Mouse (Mus musculus) cortical plate, adult 2 months (tissue): ENCODE results near the gene Tnxb. TPM values are rescaled to one million over a fixed set of nuclear protein-coding genes. Genes with fewer than 3 reads are reported as not detected.
A peak's percentile ranks its signal among the peaks of the same experiment; 100 is the strongest.

Experiments used
- H3K27ac ChIP-seq: fragments of 200-500 bp; 2 replicates; pipeline ENCODE4 v1.5.1; 2012; ENCODE audit warnings: low read length, control low read depth, inconsistent platforms; ENCODE audit not compliant: insufficient read depth
- H3K4me1 ChIP-seq: fragments of 200-500 bp; 2 replicates; pipeline ENCODE4 v1.6.1; 2011; ENCODE audit warnings: low read length; ENCODE audit not compliant: control insufficient read depth, insufficient read depth
- H3K4me3 ChIP-seq: fragments of 200-500 bp; 2 replicates; pipeline ENCODE4 v1.5.1; 2011; ENCODE audit warnings: mild to moderate bottlenecking, low read length, control low read depth; ENCODE audit not compliant: insufficient read depth
- CTCF ChIP-seq: fragments of 200-500 bp; IDR thresholded peaks from 2 replicates; pipeline ENCODE4 v1.5.1; 2011; ENCODE audit warnings: mild to moderate bottlenecking, control low read depth, low read length; ENCODE audit not compliant: insufficient read depth; ENCODE audit errors: extremely low read depth
- POLR2A ChIP-seq: fragments of 200-500 bp; IDR thresholded peaks from 2 replicates; pipeline ENCODE4 v1.6.1; 2011; ENCODE audit warnings: mild to moderate bottlenecking, low read length, control low read depth; ENCODE audit not compliant: insufficient read depth; ENCODE audit errors: extremely low read depth
- polyA plus RNA-seq: library from polyadenylated mRNA; depleted of rRNA; stranded (reverse); fragments of >200 nt; gene quantifications from 2 replicates; pipeline ENCODE4 v1.2.3, GENCODE M21; 2012

Gene Tnxb
- polyA plus RNA-seq, 1 experiment, result 2.2 TPM

DNA sequence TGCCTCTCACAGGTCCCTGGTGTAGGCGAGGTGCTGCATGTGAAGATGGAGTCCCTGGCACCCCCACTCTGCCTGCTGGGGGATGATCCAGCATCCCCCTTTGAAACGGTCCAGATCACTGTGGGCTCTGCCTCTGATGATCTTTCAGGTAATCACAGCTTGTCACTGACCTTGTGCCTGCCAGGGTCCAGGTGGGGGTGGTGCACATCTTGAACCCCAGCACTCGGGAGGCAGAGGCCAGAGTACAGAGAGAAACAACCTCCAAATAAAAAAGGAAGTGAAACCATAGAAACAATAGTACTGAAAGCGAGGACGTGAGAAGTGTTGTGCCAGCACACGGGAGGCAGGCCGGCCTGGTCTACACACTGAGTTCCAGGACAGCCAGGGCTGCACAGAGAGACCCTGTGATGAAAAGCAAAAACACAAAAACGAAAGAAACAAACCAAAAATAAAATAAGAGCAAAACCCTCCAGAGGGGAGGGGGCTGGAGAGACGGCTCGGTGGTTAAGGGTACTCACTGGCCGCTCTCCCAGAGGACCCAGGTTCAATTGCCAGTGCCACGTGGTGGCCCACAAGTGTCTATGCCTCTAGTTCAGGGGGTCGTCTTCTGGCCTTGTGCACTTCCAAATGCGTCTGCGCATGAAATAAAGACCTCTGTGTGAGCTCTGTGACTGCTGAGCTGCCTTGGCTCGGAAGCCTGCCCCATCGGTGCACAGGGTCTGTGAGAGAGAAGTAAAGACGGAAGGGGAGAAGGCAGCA is 21.1 kb upstream of the Tnxb start:
- no peak overlapping the region for H3K4me3 ChIP-seq
- H3K27ac ChIP-seq, result no peak overlapping the region
- H3K4me1 ChIP-seq, result peaks cover 2% of the 10 kb centered on the region
- no peak for TF ChIP-seq POLR2A
- TF ChIP-seq CTCF, result no peak

DNA sequence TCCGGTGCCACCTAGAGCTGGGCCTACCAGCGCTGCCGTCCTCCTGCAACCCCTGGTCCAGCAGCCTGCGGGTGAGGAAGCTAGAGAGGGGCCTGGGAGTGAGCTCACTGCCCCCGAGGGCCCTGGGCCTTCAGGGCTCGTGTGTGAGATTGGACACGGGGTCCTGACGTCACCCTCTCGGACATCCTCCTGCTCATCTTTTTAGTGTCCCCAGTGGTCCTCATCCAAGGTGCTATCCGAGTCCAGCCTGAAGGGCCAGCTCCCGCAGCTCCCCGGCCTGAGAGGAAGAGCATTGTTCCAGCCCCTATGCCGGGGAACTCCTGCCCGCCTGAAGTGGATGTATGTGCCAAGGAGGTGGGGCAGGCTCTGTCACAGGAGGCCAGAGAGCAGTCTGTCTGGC is 19.6 kb upstream of the Tnxb start:
- TF ChIP-seq POLR2A (no peak), CTCF (no peak)
- H3K27ac ChIP-seq, result no peak overlapping the region
- no peak overlapping the region for H3K4me3 ChIP-seq
- peaks cover 2% of the 10 kb centered on the region for H3K4me1 ChIP-seq

DNA sequence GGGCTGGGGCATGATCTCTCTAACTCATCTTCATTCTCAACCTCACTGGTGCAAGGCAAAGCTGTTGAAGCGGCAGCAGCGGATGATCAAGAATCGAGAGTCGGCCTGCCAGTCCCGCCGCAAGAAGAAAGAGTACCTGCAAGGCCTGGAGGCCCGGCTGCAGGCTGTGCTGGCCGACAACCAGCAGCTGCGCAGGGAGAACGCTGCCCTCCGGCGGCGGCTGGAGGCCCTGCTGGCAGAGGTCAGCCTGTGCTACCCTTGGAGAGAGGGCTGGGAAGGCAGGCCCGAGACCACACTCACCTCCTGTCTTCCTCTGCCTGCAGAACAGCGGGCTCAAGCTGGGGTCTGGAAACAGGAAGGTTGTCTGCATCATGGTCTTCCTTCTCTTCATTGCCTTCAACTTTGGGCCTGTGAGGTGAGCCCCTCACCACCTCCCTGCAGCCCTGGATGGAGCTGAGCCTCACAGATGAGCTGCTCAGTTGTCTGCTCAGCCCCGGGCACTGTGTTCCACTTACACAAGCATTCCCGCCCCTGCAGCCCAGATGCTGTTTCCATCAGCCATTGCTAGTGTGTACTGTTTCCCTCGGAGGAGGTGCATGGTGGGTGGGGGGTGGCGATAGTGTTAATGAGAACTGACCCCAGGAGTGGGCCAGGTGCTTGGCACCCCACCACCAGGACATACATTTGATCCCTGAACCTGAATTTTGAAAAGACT is 18.7 kb upstream of the Tnxb start:
- H3K4me3 ChIP-seq, result no peak overlapping the region
- no peak overlapping the region for H3K27ac ChIP-seq
- TF ChIP-seq CTCF, result 0 out of 2 replicates have a peak, but pooled peaks have one; percentile 17
- TF ChIP-seq POLR2A, result no peak
- peaks cover 2% of the 10 kb centered on the region for H3K4me1 ChIP-seq

DNA sequence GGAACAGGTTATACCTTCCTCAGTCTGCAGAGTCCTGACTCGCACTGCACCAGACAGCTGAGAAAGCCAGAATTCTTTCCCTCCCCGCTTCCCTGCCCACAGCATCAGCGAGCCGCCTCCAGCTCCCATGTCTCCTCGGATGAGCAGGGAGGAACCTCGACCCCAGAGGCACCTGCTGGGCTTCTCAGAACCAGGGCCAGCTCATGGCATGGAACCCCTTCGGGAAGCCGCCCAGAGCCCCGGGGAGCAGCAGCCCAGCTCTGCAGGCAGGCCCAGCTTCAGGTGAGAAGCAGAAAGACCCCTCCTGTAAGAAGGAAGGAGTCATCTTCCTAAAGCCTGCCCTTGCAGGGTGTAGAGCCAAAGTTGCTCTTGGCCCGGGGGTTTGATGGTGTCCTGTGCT is 17.8 kb upstream of the Tnxb start:
- no peak overlapping the region for H3K4me3 ChIP-seq
- no peak overlapping the region for H3K27ac ChIP-seq
- H3K4me1 ChIP-seq, result peaks cover 2% of the 10 kb centered on the region
- no peak for TF ChIP-seq CTCF
- TF ChIP-seq POLR2A, result no peak

DNA sequence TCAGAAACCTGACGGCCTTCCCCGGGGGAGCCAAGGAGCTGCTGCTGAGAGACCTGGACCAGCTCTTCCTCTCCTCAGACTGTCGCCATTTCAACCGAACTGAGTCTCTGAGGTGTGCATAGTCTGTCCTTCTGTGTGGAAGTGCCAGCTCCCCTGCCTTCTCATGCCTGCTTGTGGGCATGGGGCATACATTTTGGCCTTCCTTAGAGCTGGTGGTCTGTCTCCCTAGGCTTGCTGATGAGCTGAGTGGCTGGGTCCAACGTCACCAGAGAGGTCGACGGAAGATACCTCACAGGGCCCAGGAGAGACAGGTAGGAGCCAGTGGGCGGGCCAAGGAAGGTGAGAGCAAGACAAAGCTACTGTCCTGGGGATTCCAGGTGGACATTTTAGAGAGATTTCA is 17.4 kb upstream of the Tnxb start:
- Histone ChIP-seq H3K27ac (no peak overlapping the region), H3K4me1 (peaks cover 2% of the 10 kb centered on the region), H3K4me3 (no peak overlapping the region)
- TF ChIP-seq POLR2A, result no peak
- no peak for TF ChIP-seq CTCF

DNA sequence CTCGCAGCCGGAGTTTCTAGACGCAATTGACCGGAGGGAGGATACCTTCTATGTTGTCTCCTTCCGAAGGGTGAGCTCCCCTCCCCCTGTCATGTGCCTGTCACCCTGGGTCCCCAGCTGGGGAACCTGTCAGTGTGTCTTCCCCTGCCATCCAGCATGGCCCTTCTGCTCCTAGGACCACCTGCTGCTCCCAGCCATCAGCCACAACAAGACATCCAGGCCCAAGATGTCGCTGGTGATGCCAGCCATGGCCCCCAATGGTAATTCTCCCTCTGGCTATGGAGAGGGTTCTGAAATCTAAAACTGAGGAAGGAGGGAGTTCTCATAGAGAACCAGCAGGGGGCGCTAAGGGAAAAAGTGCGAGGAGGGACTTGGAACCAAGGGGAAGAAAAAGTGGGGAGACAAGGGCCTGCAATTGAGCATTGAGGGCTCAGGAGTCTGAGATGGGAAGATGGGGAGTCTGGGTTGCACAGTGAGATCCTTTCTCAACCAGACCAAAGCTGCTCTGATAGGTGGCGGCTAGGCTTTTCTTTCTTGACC is 16.5 kb upstream of the Tnxb start:
- TF ChIP-seq POLR2A (no peak), CTCF (peak; percentile 65)
- Histone ChIP-seq H3K4me1 (no peaks in the 10 kb centered on the region), H3K4me3 (no peak overlapping the region), H3K27ac (no peak overlapping the region)

DNA sequence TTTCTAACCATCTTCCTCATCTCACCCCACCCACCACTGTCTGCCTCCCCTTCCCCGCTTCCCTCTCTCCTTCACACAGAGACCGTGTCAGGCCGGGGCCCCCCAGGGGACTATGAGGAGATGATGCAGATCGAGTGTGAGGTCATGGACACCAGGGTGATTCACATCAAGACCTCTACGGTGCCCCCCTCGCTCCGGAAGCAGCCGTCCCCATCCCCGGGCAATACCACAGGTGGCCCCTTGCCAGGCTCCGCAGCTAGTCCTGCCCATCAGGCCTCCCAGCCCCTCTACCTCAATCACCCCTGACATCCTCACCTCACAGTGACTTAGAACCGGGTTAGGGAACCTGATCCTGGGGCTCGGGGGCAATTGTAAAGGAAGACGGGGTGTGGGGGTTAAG is 15.9 kb upstream of the Tnxb start:
- Histone ChIP-seq H3K4me3 (no peak overlapping the region), H3K4me1 (no peaks in the 10 kb centered on the region), H3K27ac (no peak overlapping the region)
- TF ChIP-seq POLR2A (no peak), CTCF (no peak)

DNA sequence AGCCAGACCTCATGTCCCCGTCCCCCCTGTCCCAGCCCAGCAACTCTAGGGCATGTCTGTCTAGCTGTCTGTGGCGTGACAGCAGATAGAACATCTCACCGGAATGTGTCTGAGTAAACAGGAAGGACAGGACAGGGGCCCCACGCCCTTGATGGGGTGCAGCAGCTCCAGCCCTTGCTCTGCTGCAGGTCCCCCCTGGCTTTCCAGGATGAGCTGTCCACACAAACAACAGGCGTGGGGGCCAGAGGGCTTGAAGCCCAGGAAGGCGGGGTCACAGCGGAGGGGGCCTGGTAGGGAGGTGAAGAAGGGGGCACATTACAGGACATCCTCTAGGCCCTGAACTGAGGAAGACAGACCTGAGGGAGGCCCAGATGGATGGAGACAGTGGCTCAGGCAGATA is 15.2 kb upstream of the Tnxb start:
- Histone ChIP-seq H3K4me3 (no peak overlapping the region), H3K4me1 (no peaks in the 10 kb centered on the region), H3K27ac (no peak overlapping the region)
- no peak for TF ChIP-seq POLR2A
- TF ChIP-seq CTCF, result no peak

DNA sequence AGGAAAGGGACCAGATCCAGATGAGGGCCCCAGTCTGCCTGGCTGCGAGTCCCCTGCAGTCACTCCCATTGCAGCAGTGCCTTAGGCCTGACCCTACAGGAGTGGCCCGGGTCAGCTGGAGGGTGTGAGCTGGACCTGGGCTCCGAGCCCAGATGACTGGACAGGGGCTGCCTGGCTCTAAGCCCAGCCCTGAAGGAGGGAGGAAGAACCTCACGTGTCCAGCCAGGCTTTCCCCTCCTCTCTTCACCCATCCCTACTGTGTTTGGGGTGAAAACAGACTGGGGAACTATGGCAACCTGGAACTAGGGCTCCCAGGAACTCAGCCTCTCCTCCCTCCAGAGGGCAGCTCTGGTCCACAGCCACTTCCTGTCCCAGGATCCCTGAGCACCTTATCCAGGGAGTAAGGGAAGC is 14.7 kb upstream of the Tnxb start:
- no peak overlapping the region for H3K27ac ChIP-seq
- H3K4me1 ChIP-seq, result no peaks in the 10 kb centered on the region
- no peak for TF ChIP-seq POLR2A
- 0 out of 2 replicates have a peak, but pooled peaks have one; percentile 10 for TF ChIP-seq CTCF
- no peak overlapping the region for H3K4me3 ChIP-seq

DNA sequence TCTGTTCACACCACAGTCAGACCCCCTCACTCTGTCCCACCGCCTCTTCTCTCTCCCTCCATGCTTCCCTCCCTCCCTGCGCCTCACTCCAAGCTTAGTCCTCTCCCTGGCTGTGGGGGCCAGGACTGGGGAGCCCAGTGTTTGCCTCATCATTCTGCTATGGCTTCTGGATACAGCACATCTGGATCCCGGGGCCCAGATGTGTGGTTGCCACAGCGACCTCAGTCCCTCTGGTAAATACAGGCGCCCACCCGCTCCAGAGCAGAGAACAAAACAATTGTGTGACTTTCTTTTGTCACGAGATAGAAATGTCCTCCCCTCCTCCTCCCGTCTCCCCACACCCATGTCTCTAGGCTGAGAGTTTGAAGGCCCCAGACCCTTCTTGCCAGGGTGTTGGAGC is 13.7 kb upstream of the Tnxb start:
- TF ChIP-seq CTCF (no peak), POLR2A (no peak)
- H3K27ac ChIP-seq, result no peak overlapping the region
- H3K4me1 ChIP-seq, result no peaks in the 10 kb centered on the region
- no peak overlapping the region for H3K4me3 ChIP-seq
